Mouse (Mus musculus) MEL (cell line): Measurements from ENCODE around the gene Wfdc15b. TPM values are rescaled to one million over a fixed set of nuclear protein-coding genes. Genes with fewer than 3 reads are reported as not detected.
"Not testable (repeated sequence)": the region's sequence is repeated elsewhere in the genome, so short reads cannot be mapped to it uniquely, and the experiment has no call there.

Experiments used
- DNase-seq: peaks from one replicate; pipeline ENCODE4 v3.0.0; 2011; ENCODE audit warnings: low read depth, low spot score
- H3K27ac ChIP-seq: 2 replicates; pipeline ENCODE4 v1.5.1; 2012; ENCODE audit warnings: low read depth, mild to moderate bottlenecking, control low read depth, low read length, moderate library complexity; ENCODE audit not compliant: control insufficient read depth
- H3K27me3 ChIP-seq, 2 experiments: fragments of 150-350 bp in 1 of 2; sonication (generic) in 1 of 2; 2 replicates each; pipeline ENCODE4 v1.6.1; 2012; ENCODE audit warnings: low read length in 2 of 2, mild to moderate bottlenecking in 2 of 2, improper control_type of control experiment in 1 of 2, moderate library complexity in 1 of 2; ENCODE audit not compliant: insufficient read depth in 2 of 2, control insufficient read depth in 1 of 2
- H3K36me3 ChIP-seq, 2 experiments: 2 replicates each; pipeline ENCODE4 v1.6.1; 2012 to 2014; ENCODE audit warnings: low read length in 2 of 2, improper control_type of control experiment in 1 of 2, inconsistent platforms in 1 of 2, mild to moderate bottlenecking in 1 of 2; ENCODE audit not compliant: insufficient read depth in 2 of 2, control insufficient read depth in 1 of 2
- H3K4me1 ChIP-seq, 2 experiments: fragments of 150-350 bp in 1 of 2; sonication (generic) in 1 of 2; 2 replicates each; pipeline ENCODE4 v1.6.1; 2012; ENCODE audit warnings: low read length in 2 of 2, improper control_type of control experiment in 1 of 2, mild to moderate bottlenecking in 1 of 2; ENCODE audit not compliant: insufficient read depth in 2 of 2, control insufficient read depth in 1 of 2
- H3K4me3 ChIP-seq, 2 experiments: fragments of 150-350 bp in 1 of 2; sonication (generic) in 1 of 2; 2 replicates each; pipeline ENCODE4 v1.5.1; 2012; ENCODE audit warnings: low read depth in 2 of 2, low read length in 2 of 2, mild to moderate bottlenecking in 2 of 2, moderate library complexity in 2 of 2, control low read depth in 1 of 2, improper control_type of control experiment in 1 of 2; ENCODE audit not compliant: control insufficient read depth in 1 of 2, insufficient read depth in 1 of 2
- H3K79me2 ChIP-seq: 2 replicates; pipeline ENCODE4 v1.6.1; 2012; ENCODE audit warnings: mild to moderate bottlenecking, low read length, moderate library complexity; ENCODE audit not compliant: control insufficient read depth, poor library complexity, insufficient read depth
- H3K9ac ChIP-seq: 2 replicates; pipeline ENCODE4 v1.6.1; 2012; ENCODE audit warnings: low read depth, mild to moderate bottlenecking, control low read depth, low read length, moderate library complexity; ENCODE audit not compliant: control insufficient read depth, poor library complexity, severe bottlenecking
- H3K9me3 ChIP-seq: fragments of 150-350 bp; sonication (generic); replicated peaks from 2 replicates; pipeline ENCODE4 v1.6.1; 2012; ENCODE audit warnings: mild to moderate bottlenecking, low read length, improper control_type of control experiment, moderate library complexity; ENCODE audit not compliant: insufficient read depth
- CHD1 ChIP-seq: IDR thresholded peaks from 2 replicates; pipeline ENCODE4 v1.6.1; 2012; ENCODE audit warnings: low read depth, mild to moderate bottlenecking, inconsistent platforms, low read length, improper control_type of control experiment
- E2F4 ChIP-seq: IDR thresholded peaks from 2 replicates; pipeline ENCODE4 v1.6.1; 2011; ENCODE audit warnings: low read depth, low read length, improper control_type of control experiment, borderline replicate concordance
- ETS1 ChIP-seq: IDR thresholded peaks from 2 replicates; pipeline ENCODE4 v1.6.1; 2012; ENCODE audit warnings: low read depth, mild to moderate bottlenecking, inconsistent platforms, low read length, improper control_type of control experiment, moderate library complexity
- HCFC1 ChIP-seq: IDR thresholded peaks from 2 replicates; pipeline ENCODE4 v1.6.1; 2012; ENCODE audit warnings: low read depth, mild to moderate bottlenecking, inconsistent platforms, low read length, improper control_type of control experiment, moderate library complexity
- JUND ChIP-seq: IDR thresholded peaks from 2 replicates; pipeline ENCODE4 v1.6.1; 2011; ENCODE audit warnings: low read depth, mild to moderate bottlenecking, improper control_type of control experiment, low read length
- MAFK ChIP-seq: IDR thresholded peaks from 2 replicates; pipeline ENCODE4 v1.6.1; 2011; ENCODE audit warnings: low read depth, mild to moderate bottlenecking, low read length, improper control_type of control experiment, borderline replicate concordance
- MAX ChIP-seq: IDR thresholded peaks from 2 replicates; pipeline ENCODE4 v1.6.1; 2011; ENCODE audit warnings: low read length, improper control_type of control experiment
- MAZ ChIP-seq: IDR thresholded peaks from 2 replicates; pipeline ENCODE4 v1.6.1; 2012; ENCODE audit warnings: low read depth, mild to moderate bottlenecking, inconsistent platforms, low read length, improper control_type of control experiment
- MEF2A ChIP-seq: IDR thresholded peaks from 2 replicates; pipeline ENCODE4 v1.6.1; 2014; ENCODE audit warnings: low read depth, mild to moderate bottlenecking, inconsistent platforms, low read length, improper control_type of control experiment; ENCODE audit not compliant: poor library complexity, insufficient replicate concordance, severe bottlenecking; ENCODE audit errors: extremely low read depth
- NRF1 ChIP-seq: IDR thresholded peaks from 2 replicates; pipeline ENCODE4 v1.6.1; 2014; ENCODE audit warnings: low read depth, mild to moderate bottlenecking, inconsistent platforms, low read length, improper control_type of control experiment, moderate library complexity; ENCODE audit not compliant: poor library complexity, insufficient read depth, severe bottlenecking
- POLR2AphosphoS2 ChIP-seq: IDR thresholded peaks from 2 replicates; pipeline ENCODE4 v1.6.1; 2011; ENCODE audit warnings: low read length, improper control_type of control experiment
- RAD21 ChIP-seq: IDR thresholded peaks from 2 replicates; pipeline ENCODE4 v1.6.1; 2011; ENCODE audit warnings: mild to moderate bottlenecking, low read depth, low read length, improper control_type of control experiment
- RCOR1 ChIP-seq: IDR thresholded peaks from 2 replicates; pipeline ENCODE4 v1.6.1; 2012; ENCODE audit warnings: low read depth, mild to moderate bottlenecking, inconsistent platforms, low read length, improper control_type of control experiment
- SIN3A ChIP-seq: IDR thresholded peaks from 2 replicates; pipeline ENCODE4 v1.6.1; 2012; ENCODE audit warnings: low read length, improper control_type of control experiment, inconsistent platforms
- TBP ChIP-seq: IDR thresholded peaks from 2 replicates; pipeline ENCODE4 v1.8.0; 2011; ENCODE audit warnings: low read depth, low read length, improper control_type of control experiment
- TCF12 ChIP-seq: IDR thresholded peaks from 2 replicates; pipeline ENCODE4 v1.6.1; 2014; ENCODE audit warnings: low read depth, mild to moderate bottlenecking, inconsistent platforms, low read length, improper control_type of control experiment, moderate library complexity
- ZC3H11A ChIP-seq: IDR thresholded peaks from 2 replicates; pipeline ENCODE4 v1.6.1; 2012; ENCODE audit warnings: low read depth, mild to moderate bottlenecking, inconsistent platforms, low read length, improper control_type of control experiment
- ZKSCAN1 ChIP-seq: IDR thresholded peaks from 2 replicates; pipeline ENCODE4 v1.6.1; 2012; ENCODE audit warnings: low read depth, mild to moderate bottlenecking, inconsistent platforms, low read length, improper control_type of control experiment, moderate library complexity
- ZMIZ1 ChIP-seq: IDR thresholded peaks from 2 replicates; pipeline ENCODE4 v1.6.1; 2012; ENCODE audit warnings: low read depth, mild to moderate bottlenecking, inconsistent platforms, low read length, improper control_type of control experiment, moderate library complexity
- polyA plus RNA-seq, 2 experiments: library from polyadenylated mRNA; stranded (reverse) in 1 of 2; unstranded in 1 of 2; fragments of >175 nt in 1 of 2; fragments of >200 nt in 1 of 2; gene quantifications; 2 replicates each; pipeline versions ENCODE4 v1.2.1 to v1.2.4; 2012; ENCODE audit warnings: low replicate concordance in 2 of 2, low read depth in 1 of 2; ENCODE audit not compliant: insufficient read length in 2 of 2, insufficient read depth in 1 of 2, missing spikeins in 1 of 2
- total RNA-seq: library from RNA; depleted of rRNA; stranded (reverse); fragments of 300-350 nt; gene quantifications from 2 replicates; pipeline ENCODE4 v1.2.3, GENCODE M21; 2012; rRNA removed

The Wfdc15b gene
- not detected in 2 replicates for total RNA-seq
- not detected for polyA plus RNA-seq

GRCm38 (mm10) chr2:164221522-164221921 lies at the start of gene Wfdc15b:
Wfdc15b (minus strand) TSS chr2:164221660.
- no peak within 1 kb of the TSS for H3K4me3 ChIP-seq
- H3K9me3 ChIP-seq, result no peaks in the 10 kb centered on the region
- H3K27me3 ChIP-seq, result peaks cover 7 to 10% of the 10 kb centered on the region in 2 experiments
- no peaks in the 10 kb centered on the region for H3K4me1 ChIP-seq
- DNase-seq, result no peak
- no peaks in the 10 kb centered on the region for H3K79me2 ChIP-seq
- no peak for TF ChIP-seq ZC3H11A
- TF ChIP-seq E2F4, result no peak
- TF ChIP-seq MEF2A, result no peak
- no peak for TF ChIP-seq ZMIZ1
- TF ChIP-seq MAZ, result no peak
- no peak for TF ChIP-seq POLR2AphosphoS2
- TF ChIP-seq MAFK, result no peak
- no peak for TF ChIP-seq RAD21
- TF ChIP-seq NRF1, result no peak
- no peak for TF ChIP-seq ETS1
- TF ChIP-seq SIN3A, result no peak
- TF ChIP-seq JUND, result no peak
- TF ChIP-seq ZKSCAN1, result no peak
- no peak for TF ChIP-seq CHD1
- TF ChIP-seq TBP, result no peak
- TF ChIP-seq TCF12, result no peak
- no peak for TF ChIP-seq MAX
- no peak for TF ChIP-seq HCFC1
- TF ChIP-seq RCOR1, result no peak
- H3K36me3 ChIP-seq, result no peaks in the 10 kb centered on the region
- H3K9ac ChIP-seq, result no peak within 1 kb of the TSS
- no peak within 1 kb of the TSS for H3K27ac ChIP-seq

GRCm38 (mm10) chr2:164256540-164256939 lies 35.1 kb upstream of the Wfdc15b start, which contains the start of gene Svs3b:
Svs3b (minus strand) TSS chr2:164256640.
- not testable (repeated sequence) for H3K4me1 ChIP-seq, H3K9ac ChIP-seq, H3K79me2 ChIP-seq, H3K27ac ChIP-seq, H3K4me3 ChIP-seq, H3K9me3 ChIP-seq, H3K36me3 ChIP-seq, DNase-seq
- H3K27me3 ChIP-seq, result peaks cover 4 to 14% of the 10 kb centered on the region in 2 experiments; a peak in 3 of 4 replicates
